Mouse (Mus musculus) brain, embryonic 14.5 days (tissue): ENCODE measurements around the gene Cycs.

ENCODE experiments used
- CTCF ChIP-seq: fragments of 200-500 bp; IDR thresholded peaks from 2 replicates; pipeline ENCODE4 v1.5.1; 2012; ENCODE audit warnings: inconsistent platforms, mild to moderate bottlenecking, moderate library complexity, borderline replicate concordance; ENCODE audit not compliant: insufficient read depth, insufficient read length; ENCODE audit errors: extremely low read depth
- POLR2A ChIP-seq: fragments of 200-500 bp; IDR thresholded peaks from 2 replicates; pipeline ENCODE4 v1.6.1; 2012; ENCODE audit warnings: mild to moderate bottlenecking, inconsistent platforms, borderline replicate concordance; ENCODE audit not compliant: poor library complexity, insufficient read depth, insufficient read length, severe bottlenecking; ENCODE audit errors: extremely low read depth

- no peak for TF ChIP-seq POLR2A
- TF ChIP-seq CTCF, result no peak
Observed at GRCm38 (mm10) chr6:50571661-50572060, 5.3 kb upstream of the Cycs start.
